Mouse (Mus musculus): ENCODE data around the gene Tmem216.
"Not testable (repeated sequence)": the region's sequence is repeated elsewhere in the genome, so short reads cannot be mapped to it uniquely, and the experiment has no call there.

Gene Tmem216

DNA sequence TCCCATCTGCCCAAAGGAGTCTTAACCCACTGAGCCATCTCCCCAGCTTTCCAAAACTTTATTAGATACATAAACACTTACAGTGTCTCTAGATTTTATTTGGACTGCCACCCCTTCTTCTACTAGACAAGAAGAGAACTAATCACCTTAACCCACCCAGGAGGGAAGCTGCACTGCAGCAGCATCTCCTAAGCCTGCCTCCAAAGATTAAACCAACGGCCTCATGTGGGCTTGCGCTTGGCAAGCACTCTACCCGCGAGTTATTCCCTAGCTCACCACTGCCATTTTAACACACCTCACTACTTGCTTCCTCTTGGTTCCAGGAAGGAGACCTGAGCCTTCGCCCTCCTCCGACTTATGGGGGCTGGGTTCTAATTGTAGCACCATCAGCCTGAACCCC is 8.2 kb upstream of the Tmem216 start:
- no peak for DNase-seq

DNA sequence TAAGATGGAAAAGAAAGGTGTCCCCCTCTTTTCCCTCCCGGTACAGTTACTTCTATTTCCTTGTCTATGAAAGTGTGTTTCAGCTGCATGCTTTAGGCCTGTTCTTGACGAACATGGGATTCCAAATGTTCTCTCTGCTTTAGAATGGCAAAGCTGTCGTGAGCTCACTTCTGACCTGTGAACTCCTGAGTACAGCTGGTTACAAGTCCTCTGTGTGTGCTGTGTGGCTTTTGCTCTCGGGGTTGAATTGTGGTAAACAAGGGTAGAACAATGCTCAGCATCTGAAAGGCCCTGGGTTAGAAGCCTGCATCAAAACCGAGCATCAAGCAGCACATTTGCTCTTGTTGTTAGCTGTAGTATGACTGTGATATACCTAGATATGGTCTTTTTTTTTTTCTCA is 6.3 kb upstream of the Tmem216 start:
- no peak for DNase-seq

DNA sequence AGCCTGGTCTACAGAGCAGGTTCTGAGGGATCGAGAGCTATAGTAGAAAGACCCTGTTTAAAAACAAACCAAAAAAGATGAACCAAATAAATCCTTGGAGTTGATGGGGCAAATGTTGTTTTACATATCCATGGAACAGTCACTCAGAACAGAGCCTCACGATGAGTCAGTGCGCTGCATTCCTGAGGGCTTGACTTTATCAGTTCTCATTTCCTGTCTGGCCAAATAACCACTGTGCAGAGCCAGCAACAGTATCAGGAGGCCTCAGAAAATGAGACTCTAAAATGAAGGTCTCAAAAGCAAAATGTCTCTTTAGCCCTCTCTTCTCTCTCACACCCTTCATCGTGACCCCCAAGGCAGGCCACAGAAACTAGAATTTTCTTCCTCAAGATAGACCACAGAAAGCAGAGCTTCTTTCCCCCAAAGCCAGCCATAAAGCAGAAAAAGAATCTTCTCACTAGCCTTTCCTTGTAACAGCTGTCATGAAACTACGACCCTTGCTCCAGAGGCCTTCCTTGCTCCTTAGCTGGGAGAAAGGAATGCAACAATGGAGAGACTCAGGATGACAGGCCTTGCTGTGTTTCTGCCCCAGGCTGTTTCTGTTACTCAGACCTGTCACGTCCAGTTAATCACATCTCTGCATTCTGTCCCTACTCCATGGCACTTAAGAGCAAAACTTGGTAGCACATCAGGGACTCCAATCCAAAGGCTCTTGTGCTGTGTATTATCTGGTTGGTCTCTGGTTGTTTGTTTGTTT is 5.7 kb upstream of the Tmem216 start:
- peak in 1 of 2 experiments; percentile 15 for DNase-seq

DNA sequence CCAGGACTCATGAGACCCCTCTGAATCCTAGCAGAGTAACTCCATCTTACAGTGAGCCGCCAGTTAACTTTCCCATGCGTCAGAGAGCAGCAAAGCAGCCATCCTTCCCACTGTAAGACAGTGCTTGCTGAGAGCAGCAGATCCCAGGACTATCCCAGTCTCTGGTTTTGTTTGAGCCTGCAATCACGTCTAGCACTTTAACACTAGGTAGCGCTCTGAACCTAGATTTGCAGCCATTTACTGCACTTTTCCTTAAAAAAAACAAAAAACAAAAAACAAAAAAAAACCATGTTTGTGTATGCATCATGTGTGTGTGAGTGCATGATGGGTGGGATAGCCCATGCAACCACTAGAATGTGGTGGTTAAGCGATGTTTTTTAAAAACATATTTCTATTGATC is 4.1 kb upstream of the Tmem216 start:
- peak in 1 of 2 experiments; percentile 32 for DNase-seq

DNA sequence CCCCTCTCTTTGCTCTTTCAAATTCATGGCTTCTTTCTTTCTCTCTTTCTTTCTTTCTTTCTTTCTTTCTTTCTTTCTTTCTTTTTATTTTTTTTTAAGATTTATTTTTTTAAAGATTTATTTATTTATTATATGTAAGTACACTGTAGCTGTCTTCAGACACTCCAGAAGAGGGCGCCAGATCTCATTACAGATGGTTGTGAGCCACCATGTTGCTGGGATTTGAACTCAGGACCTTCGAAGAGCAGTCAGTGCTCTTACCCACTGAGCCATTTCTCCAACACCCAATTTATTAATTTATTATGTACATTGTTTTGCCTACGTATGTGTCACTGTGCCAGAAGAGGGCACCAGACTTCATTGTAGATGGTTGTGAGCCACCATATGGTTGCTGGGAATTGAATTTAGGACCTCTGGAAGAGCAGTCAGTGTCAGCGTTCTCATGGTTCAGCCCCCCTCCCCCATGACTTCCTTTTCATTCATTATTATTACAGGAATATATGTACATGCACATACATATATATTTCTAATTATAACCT is 1.9 kb upstream of the Tmem216 start:
- not testable (repeated sequence) for DNase-seq

DNA sequence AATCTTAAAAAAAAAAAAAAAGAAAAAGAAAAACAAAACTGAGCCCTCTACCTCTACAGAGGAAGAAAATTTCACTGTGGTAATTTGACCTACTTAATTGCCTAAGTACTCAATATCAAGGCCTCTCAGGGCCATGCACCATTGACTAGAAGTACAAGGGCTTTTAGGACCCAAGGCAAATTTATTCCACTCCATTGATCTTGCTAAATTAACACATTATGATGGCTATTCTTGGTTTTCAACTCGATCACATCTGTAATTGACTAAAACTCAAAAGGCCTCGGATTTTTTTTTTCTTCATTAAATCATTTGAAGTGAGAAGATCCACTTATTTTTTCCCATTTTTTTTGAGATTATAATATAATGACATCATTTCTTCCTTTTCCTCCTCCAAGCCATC is 1.4 kb upstream of the Tmem216 start:
- no peak for DNase-seq

DNA sequence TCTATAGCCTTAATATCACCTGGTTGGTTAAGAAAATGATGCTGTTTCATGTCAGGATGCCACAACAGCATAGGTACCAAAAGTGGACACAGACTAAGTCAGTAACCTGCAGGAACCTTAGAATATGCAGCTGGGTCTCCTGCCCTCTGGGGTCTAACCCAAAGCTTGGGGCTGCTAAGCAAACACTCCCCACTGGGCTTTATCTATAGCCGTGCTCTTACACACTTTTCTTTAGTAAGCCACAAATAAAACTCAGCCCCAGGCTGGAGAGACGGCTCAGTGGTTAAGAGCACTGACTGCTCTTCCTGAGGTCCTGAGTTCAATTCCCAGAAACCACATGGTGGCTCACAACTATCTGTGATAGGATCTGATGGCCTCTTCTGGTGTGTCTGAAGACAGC is 963 bp upstream of the Tmem216 start:
- DNase-seq = no peak

DNA sequence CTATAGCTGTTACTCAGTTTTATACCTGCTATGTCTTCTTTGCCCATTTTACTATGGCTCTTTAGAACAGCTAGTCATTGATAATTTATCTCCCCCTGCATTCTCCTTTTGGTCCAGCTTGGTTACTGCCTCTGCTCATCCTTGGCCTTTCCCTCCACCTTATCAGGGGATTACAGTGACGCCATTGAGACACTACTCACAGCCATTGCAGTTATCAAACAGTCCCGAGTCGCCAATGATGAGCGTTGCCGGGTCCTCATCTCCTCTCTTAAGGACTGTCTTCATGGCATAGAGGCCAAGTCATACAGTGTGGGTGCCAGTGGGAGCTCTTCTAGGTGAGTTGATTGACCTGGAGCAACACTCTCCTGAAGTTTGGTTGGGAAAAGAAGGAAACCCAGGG is 16.6 kb downstream of the Tmem216 start:
- DNase-seq = no peak

DNA sequence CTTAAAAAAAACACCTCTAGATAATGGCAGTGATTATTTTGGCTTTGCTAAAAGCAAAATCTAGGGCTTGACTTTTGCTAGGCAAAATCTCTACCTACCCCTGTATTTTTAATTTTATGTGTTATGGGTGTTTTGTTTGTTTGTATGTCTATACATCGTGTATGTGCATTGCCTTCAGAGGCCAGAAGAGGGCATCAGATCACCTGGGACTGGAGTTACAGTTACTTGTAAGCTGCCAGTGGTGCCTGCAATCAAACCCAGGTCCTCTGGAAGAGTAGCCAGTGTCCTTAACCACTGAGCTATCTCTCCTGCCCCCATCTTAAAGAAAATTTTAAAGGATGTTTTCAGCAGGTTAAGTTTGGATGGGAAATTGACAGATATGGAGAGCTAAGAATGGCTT is 26.0 kb downstream of the Tmem216 start:
- no peak for DNase-seq

DNA sequence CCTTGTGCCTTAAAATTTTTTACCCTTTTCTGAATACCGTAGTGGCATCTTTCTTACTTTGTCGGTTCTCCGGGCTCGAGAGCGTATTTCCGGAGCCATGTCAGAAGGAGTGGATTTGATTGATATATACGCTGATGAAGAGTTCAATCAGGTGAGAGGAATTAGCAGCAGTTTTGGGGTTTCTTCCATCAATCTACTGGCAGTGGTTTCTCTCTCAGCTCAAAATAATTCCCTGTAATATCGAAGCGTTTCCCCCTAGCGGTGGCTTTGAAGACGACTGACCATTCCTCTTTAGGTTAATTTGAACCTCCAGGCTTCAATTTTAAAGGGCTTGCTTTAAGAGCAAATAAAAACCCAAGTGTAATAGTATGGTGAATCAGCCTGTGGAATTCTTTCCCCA is 30.1 kb downstream of the Tmem216 start, which contains the start of gene Sdhaf2:
Gene Sdhaf2 (minus strand): TSS at position 233 of the 400 bp plus-strand sequence.
- DNase-seq = peak in 1 of 2 experiments; percentile 33

DNA sequence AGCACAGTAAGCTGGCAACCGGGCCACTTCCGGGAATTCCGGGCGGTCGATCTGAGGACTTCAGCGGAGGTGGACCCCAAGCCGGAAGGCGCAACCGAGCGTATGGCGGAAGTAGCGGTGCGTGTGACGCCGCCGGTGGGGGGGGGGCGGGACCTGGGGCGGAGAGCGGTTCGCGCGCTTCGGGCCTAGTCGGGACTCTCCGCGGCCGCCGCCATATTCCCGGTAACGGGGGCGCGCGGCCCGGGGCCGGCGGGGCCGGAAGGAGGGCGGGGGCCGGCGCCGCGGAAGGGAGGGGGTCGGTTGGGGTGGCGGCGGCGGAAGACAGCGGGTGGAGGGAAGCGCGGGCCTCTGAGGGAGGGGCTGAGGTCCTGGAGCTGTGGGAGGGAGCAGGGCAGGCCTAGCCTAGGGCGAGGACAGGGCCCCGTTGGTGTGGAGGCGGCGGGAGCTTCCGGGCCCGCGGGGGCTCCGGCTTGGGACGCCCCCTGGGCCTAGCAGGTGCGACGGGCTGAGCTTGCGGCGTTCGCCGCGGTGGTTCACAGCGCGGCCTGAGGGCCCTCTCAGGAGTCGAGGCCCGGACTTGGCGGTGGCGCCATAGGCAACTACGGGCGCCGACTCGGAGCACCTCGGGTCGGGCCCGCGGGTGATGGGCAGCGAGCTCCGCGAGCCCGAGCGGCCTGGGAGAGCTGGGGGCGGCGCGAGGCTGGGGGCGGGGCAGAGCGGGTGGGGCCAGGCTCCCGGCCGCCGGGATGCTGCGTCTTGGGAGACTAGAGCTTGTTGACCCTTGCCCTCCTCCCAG is 30.7 kb downstream of the Tmem216 start, which contains the start of gene Cpsf7:
Gene Cpsf7 (plus strand): TSS at position 161 of the 796 bp plus-strand sequence.
- peak; percentile 93 to 98 for DNase-seq

DNA sequence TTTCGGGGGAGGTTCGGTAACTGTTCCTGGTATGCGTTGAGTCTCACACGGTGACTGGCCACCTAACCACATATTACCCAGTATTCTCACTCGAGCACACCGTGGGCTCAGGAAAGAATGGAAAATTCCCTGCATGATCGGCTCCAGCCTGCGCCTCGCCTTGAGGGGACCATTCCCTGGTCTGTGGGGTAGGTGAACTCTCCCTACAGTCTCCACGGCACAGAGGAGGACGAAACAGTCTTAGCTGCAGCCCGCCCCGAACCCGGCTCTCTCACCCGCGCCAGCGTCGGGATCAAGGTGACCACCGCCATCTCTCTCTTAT is 31.3 kb downstream of the Tmem216 start:
- no peak for DNase-seq

DNA sequence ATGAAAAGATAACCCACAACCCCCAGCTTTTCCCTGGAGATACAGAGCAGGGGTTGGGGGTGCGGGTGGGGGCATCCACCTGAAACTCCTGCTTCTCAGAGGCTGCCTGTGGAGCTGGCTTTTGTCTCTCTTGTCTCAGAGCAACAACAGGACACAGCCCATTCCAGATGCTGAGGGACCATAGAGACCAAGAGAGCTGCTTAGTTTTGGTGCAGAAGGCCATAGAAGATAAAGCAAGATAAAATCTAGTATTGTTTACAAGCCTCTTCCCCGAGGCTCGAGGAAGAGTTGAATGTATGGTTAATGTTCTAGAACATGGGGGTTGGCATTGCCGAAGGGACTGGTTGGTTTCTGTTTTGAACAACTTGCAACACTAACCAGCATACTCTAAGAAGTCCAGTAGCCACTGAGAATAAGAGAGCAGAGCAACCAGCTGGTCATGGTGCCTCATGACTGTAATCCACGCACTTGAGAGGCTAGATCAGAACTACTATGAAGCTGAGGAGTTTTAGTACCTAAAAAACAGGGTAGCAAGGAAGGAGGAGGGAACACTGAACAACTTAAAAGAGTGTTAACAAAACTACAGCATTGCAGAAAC is 32.5 kb downstream of the Tmem216 start:
- DNase-seq = no peak

DNA sequence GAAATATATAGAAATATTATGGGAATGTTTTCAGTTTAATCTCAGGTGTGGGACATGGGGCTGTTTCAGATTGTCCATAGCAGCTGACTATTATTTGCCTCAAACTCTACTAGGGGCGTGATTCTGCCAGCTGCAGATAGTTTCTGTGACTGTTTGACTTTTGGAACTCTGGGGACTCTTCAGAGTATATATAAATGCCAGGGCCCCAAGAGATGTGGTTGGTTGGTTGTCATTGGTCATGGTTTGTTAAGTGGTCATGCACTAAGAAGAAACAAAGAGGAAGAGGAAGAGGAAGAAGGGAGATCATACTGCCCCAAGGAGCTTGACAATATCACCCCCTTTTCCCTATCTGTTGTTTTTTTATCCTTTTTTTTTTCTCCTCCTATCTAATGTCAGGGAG is 34.1 kb downstream of the Tmem216 start:
- no peak for DNase-seq

DNA sequence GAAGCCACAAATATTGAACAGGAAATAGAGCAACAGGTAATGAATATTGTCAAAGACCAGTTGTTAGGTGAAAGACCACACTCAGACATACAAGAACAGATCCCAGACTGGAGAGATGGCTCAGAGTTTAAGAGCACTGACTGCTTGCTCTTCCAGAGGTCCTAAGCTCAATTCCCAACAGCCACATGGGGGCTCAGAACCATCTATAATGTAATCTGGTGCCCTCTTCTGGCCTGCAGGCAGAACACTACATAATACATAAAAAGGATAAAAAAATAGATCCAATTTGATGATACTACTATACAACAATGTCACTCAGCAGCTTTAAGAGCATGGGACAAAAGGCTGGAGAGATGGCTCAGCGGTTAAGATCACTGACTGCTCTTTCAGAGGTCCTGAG is 35.7 kb downstream of the Tmem216 start:
- DNase-seq = no peak

DNA sequence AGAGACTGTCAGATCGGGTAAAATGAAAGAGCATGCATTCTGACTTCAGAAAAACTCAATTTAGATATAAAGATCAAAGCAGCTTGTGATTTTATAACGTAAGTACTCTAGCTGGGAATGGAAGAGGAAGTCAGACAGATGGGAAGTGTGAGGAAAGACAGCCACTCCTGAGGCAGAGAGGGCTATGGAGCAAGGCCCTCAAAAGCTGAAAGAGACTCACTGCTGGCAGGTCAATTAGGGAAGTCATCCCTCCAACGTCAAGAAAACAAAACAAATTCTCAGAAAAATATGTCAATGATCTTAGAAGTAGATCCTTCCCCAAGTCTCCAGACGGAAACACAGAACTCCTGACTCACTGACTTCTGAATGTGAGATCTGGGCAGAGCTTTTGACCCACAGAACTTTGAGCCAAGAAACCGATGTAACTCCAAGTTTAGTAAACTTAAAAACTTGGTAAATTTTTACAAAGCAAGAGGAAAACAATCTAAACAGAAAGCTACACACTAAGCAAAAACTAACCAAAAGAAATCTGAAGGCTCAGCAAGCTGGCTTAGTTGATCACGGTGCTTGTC is 45.2 kb downstream of the Tmem216 start:
- no peak for DNase-seq

DNA sequence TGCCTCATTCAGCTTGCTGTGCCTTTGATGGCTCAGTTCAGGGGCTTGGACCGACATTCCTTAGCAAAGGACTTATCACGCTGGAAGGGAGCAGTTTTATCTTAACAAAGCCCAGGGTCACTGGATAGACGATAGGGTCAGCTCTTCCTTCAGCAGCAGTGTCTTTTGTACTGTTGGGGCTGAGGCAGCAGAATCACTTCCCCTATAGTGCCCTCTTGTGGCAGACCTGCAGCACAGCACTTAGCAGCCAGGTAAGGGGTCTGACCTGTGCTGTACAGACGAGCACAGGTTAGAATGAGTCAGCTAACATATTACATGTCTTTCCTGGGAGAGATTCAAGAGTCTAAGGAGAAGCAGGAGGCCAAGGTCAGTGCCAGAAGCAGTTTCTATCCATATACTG is 53.5 kb downstream of the Tmem216 start:
- DNase-seq = peak in 1 of 2 experiments; percentile 27

DNA sequence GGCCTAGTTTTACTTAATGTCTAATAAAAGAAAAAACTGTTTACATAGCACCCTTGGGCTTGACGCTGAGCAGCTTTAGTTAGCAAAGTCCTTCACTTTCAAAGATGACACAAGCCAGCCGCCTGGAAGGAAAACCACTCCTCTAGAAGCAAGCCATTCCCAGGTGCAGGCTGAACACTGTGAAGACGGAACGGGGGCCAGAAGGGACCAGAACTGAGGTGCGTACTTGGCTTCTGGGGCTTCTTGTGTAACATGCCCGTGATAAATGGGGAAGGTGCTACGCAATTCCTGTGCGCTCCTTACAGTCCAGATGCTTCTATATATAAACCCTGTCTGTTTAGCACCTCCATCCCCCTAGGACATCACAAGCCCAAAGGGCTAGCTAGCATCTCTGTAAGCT is 55.5 kb downstream of the Tmem216 start:
- no peak for DNase-seq

DNA sequence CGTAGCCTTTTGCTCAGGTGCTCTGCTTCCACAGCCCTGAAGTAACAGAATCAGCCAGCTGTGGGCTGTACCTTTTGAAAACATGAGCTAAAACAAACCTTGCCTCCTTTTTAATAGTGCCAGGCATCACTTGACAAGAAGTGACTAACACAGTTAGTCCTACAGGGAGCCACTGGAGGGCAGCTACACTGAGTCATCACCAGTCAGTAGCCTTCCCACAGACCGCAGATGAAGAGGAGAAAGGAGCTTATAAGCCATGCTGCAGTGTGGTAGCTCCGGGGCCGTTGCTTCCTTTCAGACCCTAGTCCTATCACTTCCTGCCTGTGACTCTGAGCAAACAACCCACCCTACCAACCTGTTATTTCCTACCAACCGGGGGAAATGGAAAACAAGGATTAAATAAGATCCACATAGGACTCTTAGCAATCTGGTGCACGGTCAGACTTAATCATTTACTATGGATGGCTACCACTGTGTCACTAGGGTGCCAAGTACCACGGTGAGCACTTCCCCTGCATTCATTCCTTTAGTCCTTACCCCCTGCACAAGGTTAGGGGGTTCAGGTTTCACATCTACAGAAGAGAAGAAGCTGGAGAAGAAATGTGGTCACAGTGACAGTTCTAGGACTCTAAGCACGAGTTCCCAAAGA is 58.4 kb downstream of the Tmem216 start:
- no peak for DNase-seq

DNA sequence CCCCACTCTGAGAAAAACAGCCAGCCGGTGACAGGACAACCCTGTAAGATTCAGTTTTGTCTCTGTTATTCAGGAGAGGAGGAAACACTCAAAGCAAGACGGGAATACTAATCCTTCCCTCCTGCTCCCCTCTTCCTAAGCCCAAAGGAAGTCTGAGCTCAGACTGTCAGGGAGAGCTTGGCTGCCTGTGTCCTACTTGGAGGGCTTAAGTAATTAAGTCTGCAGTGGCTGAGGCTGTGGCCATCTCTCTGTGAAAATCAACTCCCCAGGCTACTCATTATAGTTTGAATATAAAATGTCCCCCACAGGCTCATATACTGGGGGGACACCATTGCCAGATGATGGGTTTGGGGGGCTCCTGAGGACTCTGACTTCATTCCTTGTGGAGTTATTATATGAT is 59.1 kb downstream of the Tmem216 start:
- no peak for DNase-seq

DNA sequence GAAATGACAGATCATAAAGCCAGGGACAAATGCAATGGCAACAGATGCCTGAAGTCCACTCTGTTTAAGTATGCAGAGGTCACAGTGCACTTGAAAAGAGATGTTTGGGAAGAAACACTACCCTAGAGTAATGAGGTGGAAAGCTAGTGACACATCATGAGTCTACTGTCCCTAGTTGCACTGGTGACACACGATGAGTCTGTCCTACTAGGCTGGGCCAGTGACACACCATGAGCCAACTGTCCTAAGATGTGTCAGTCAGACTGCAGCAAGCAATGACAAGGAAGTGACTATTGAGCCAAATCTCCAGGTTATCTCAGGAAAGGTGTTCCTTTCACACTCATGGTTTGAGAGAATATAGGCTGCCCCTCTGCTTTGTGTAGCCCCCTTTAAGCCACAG is 60.4 kb downstream of the Tmem216 start:
- no peak for DNase-seq

DNA sequence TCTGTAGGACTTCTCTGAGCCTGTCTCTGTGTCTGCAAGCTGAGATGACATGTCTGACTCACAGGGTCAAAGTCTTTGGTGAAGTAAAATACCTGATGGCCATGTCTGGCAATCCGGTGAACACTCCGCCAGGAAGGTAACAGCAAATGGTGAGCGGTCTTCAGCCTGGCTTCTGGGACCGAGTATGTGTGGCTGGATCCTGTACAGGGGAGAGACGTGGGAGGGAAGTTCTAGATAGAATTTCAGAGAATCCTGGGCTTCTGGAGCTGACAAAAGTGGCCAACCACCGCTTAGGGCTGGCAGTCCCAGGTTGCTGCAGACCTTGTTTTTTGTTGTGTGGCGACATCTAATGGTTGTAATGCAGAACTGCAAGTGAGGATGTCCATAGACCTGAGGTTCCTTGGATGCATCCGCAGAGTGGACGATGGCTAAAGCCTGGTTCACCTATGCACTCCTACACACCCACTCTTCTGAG is 69.7 kb downstream of the Tmem216 start:
- DNase-seq = peak; percentile 55 to 60
